12 mouse cellular contexts compared by ENCODE assay signal in genomic region chr10:25061402-25062055, GRCm38 (mm10).
DNase-seq lines count a peak whose midpoint lies in the region; ATAC-seq and TF ChIP-seq lines count a peak whose summit lies in the region.
"Had no signal": no experiment of that assay in that cellular context is flagged by ENCODE, and none has a peak within 500 bp of the region (broad histone marks: within the 10 kb centered on the region; RNA-seq: fewer than 3 reads in every experiment).

No protein-coding gene starts in this region.

- WGBS in kidney, adult 2 months = 26% methylated on average over 13 of the region's 13 CpGs
- 16% methylated on average over 13 of the region's 13 CpGs for WGBS in intestine, embryonic 16.5 days

- no peaks in the 10 kb centered on the region for H3K36me3 ChIP-seq in kidney, adult 2 months (ENCODE audit: control insufficient read depth, insufficient read depth, low read length)
- no peaks in the 10 kb centered on the region for H3K36me3 ChIP-seq in intestine, embryonic 16.5 days (ENCODE audit: control insufficient read depth, insufficient read depth, low read length)
- H3K36me3 ChIP-seq: hindbrain, embryonic 10.5 days; kidney, embryonic 15.5 days had no signal

- no peaks in the 10 kb centered on the region for H3K9me3 ChIP-seq in intestine, embryonic 16.5 days (ENCODE audit: control insufficient read depth, low read length)
- H3K9me3 ChIP-seq: hindbrain, embryonic 10.5 days; kidney, embryonic 15.5 days had no signal

- no peak overlapping the region for H3K4me3 ChIP-seq in kidney, adult 2 months (ENCODE audit: insufficient read depth, low read depth, low read length)
- H3K4me3 ChIP-seq in intestine, embryonic 16.5 days (ENCODE audit: low read length) = no peak overlapping the region
- H3K4me3 ChIP-seq: hindbrain, embryonic 10.5 days; kidney, embryonic 15.5 days had no signal

- TF ChIP-seq CTCF in kidney, adult 2 months (conservative IDR thresholded peaks at IDR 0.05; ENCODE audit: insufficient read depth, insufficient read length, low read depth, low read length) = no peak

- no peak for TF ChIP-seq POLR2A in kidney, adult 2 months (IDR thresholded peaks at IDR 0.05; ENCODE audit: low read depth, low read length)

- H3K4me1 ChIP-seq in kidney, adult 2 months (ENCODE audit: control insufficient read depth, insufficient read depth, low read length) = no peaks in the 10 kb centered on the region
- H3K4me1 ChIP-seq in intestine, embryonic 16.5 days (ENCODE audit: control insufficient read depth, insufficient read depth, low read length) = peaks cover 4% of the 10 kb centered on the region

- H3K27ac ChIP-seq in kidney, adult 2 months (ENCODE audit: insufficient read depth, low read depth, low read length) = no peak overlapping the region
- no peak overlapping the region for H3K27ac ChIP-seq in intestine, embryonic 16.5 days (ENCODE audit: low read length)
- H3K27ac ChIP-seq: hindbrain, embryonic 10.5 days; kidney, embryonic 15.5 days; macrophage had no signal

- no peaks in the 10 kb centered on the region for H3K27me3 ChIP-seq in kidney, adult 2 months (replicated peaks; ENCODE audit: control insufficient read depth, insufficient read depth, low read length)
- H3K27me3 ChIP-seq in intestine, embryonic 16.5 days (replicated peaks; ENCODE audit: control insufficient read depth, insufficient read depth, low read length) = no peaks in the 10 kb centered on the region
- H3K27me3 ChIP-seq: kidney, embryonic 15.5 days; Patski had no signal

- no peak overlapping the region for H3K9ac ChIP-seq in intestine, embryonic 16.5 days (ENCODE audit: low read depth, low read length)
- H3K9ac ChIP-seq: kidney, embryonic 15.5 days had no signal

- no peak overlapping the region for H3K4me2 ChIP-seq in intestine, embryonic 16.5 days (ENCODE audit: low read depth, low read length)
- H3K4me2 ChIP-seq: kidney, embryonic 15.5 days had no signal

- ATAC-seq in intestine, embryonic 16.5 days = peak; percentile 76
- ATAC-seq in inflammation-experienced regulatory T-cells, adult 6 months = no peak
- ATAC-seq: Patski had no signal

- peak; percentile 7 for DNase-seq in kidney, adult 2 months
- DNase-seq in kidney, postnatal 14 days = no peak
- DNase-seq in thymus, postnatal 4 days = peak; percentile 25
- DNase-seq in thymus, postnatal 36 days = no peak
- DNase-seq in ovary, postnatal 36 days (ENCODE audit: low spot score) = no peak
- DNase-seq: adrenal gland, postnatal 10 days had no signal

Comparison
In these comparisons a context has a peak if more than half of its experiments do, and no peak if none do; other contexts are left out.
1. DNase-seq: peak in kidney, adult 2 months (single experiment) and thymus, postnatal 4 days (single experiment); none in kidney, postnatal 14 days (single experiment), thymus, postnatal 36 days (0 of 2) and ovary, postnatal 36 days (single experiment).